Mouse (Mus musculus): Measurements from ENCODE around the gene Tnnt3.

- no peak for TF ChIP-seq GATA1 (IDR thresholded peaks at IDR 0.05; ENCODE audit: low read length)
- no peak for TF ChIP-seq TAL1 (IDR thresholded peaks at IDR 0.05; ENCODE audit: low read length)
These were observed 25.7 kb upstream of the Tnnt3 start for GRCm38 (mm10) chr7:142472936-142473335.

Measured in erythroblast, embryonic 14.5 days (primary cell).